Comparison of ENCODE assay signal across 9 mouse cellular contexts in genomic region chr3:100932077-100932944, GRCm38 (mm10). TPM values are rescaled to one million over a fixed set of nuclear protein-coding genes. Genes with fewer than 3 reads are reported as not detected.
DNase-seq lines count a peak whose midpoint lies in the region; ATAC-seq and TF ChIP-seq lines count a peak whose summit lies in the region.
"Had no signal": no experiment of that assay in that cellular context is flagged by ENCODE, and none has a peak within 500 bp of the region (broad histone marks: within the 10 kb centered on the region; RNA-seq: fewer than 3 reads in every experiment).

No protein-coding gene starts in this region.

- DNase-seq in adrenal gland, postnatal 14 days = peak; percentile 38
- DNase-seq in adrenal gland, postnatal 25 days = no peak
- peak; percentile 47 for DNase-seq in kidney, postnatal 10 days
- no peak for DNase-seq in kidney, adult 9 months
- no peak for DNase-seq in brain, embryonic 14.5 days (ENCODE audit: low read depth)
- no peak for DNase-seq in layer of hippocampus, adult 11-12 months (ENCODE audit: low spot score)
- no peak for DNase-seq in layer of hippocampus, adult 8-10 months (ENCODE audit: low spot score in 2 of 2)

- TF ChIP-seq POLR2A in brain, embryonic 14.5 days (IDR thresholded peaks at IDR 0.05; ENCODE audit: borderline replicate concordance, extremely low read depth, insufficient read depth, insufficient read length, poor library complexity, severe bottlenecking) = no peak

- TF ChIP-seq CTCF in brain, embryonic 14.5 days (IDR thresholded peaks at IDR 0.05; ENCODE audit: borderline replicate concordance, extremely low read depth, insufficient read depth, insufficient read length) = peak; percentile 24; the same call in 1 of the 2 replicates

- ATAC-seq in monocyte, adult 5-6 weeks (replicated peaks; ENCODE audit: insufficient number of reproducible peaks, low FRiP score, low TSS enrichment, poor library complexity, severe bottlenecking) = peak; percentile 60
- ATAC-seq: midbrain, embryonic 15.5 days had no signal

RNA-seq across cellular contexts. Expression of gene Trim45, which starts 10.3 kb away (rescaled TPM):
- total RNA-seq in adrenal gland, postnatal 14 days (2021) = 3.0 and 3.5 TPM in 2 replicates
- 4.9 and 5.0 TPM in 2 replicates for total RNA-seq in adrenal gland, postnatal 25 days (2021)
- 13.0 and 13.1 TPM in 2 replicates for polyA plus RNA-seq in brain, embryonic 14.5 days (2012; rRNA removed)
- total RNA-seq in monocyte, adult 5-6 weeks (2017) = 1.6 to 2.9 TPM (median 1.8 TPM) in 3 replicates
- total RNA-seq in layer of hippocampus, adult 8-10 months (2022) = 10 to 100 TPM in 1 of 4 experiments, 1 to 10 TPM in 3; 8.8 to 10.3 (median 9.6) TPM

RNA-seq across cellular contexts. Expression of gene Ttf2, which starts 37.2 kb away (rescaled TPM):
- 9.5 and 10.7 TPM in 2 replicates for total RNA-seq in adrenal gland, postnatal 14 days (2021)
- 13.2 and 14.4 TPM in 2 replicates for total RNA-seq in adrenal gland, postnatal 25 days (2021)
- 6.0 and 7.7 TPM in 2 replicates for polyA plus RNA-seq in brain, embryonic 14.5 days (2012; rRNA removed)
- 7.4 to 18.3 TPM (median 8.6 TPM) in 3 replicates for total RNA-seq in monocyte, adult 5-6 weeks (2017)
- total RNA-seq in layer of hippocampus, adult 8-10 months (2022) = 1 to 10 TPM; 1.2 to 1.9 (median 1.7) TPM

Comparison
In these comparisons a context has a peak if more than half of its experiments do, and no peak if none do; other contexts are left out.
1. DNase-seq: peak in adrenal gland, postnatal 14 days (single experiment) and kidney, postnatal 10 days (single experiment); none in adrenal gland, postnatal 25 days (single experiment), kidney, adult 9 months (single experiment), brain, embryonic 14.5 days (single experiment), layer of hippocampus, adult 11-12 months (single experiment) and layer of hippocampus, adult 8-10 months (0 of 2).